Mouse (Mus musculus): Measurements from ENCODE around the gene Gpr3.

Gpr3 gene

DNA sequence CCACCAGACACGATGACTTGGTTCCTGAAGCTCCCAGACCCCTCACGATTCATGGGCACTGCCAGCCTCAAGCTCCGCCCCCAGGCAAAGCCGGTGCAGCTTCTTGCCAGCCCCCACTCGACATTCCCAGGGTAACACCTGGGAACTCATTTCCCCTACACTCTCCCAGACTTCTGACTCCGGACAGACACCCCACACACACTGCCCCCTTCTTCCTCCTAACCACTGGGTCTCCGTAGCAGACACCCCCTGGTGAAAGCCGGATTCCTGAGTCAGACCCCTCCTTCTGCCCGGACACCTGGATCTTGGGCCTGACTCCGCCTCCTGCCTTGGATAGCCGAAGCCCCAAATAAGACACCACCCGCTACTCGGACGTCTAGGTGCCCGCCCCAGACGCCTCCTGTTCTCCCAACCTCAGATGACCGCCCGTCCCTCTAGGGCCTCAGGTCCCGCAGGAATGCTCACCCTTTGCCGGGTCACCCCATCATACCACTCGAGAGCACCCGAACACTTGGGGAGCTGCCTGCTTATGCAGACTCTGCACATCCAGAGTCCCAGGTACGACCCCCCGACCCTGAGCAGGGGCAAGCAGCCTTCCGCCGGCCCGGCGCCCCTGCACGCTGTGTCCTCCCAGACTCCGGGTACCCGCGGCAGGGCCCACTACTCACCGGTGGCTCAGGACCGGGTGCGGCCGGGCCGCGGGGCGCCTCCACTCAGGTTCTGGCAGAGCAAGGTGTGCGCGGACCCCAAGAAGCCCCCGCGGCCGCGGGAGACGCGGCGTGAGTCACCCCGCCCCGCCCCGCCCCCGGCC lies at the start of gene Gpr3, which contains the start of gene Cd164l2:
TSS of gene Gpr3 (minus strand) at position 786 of the 811 bp plus-strand sequence.
TSS of gene Cd164l2 (plus strand) at position 381 of the 811 bp plus-strand sequence.
- no peak for DNase-seq (ENCODE audit: low read depth, low spot score)

DNA sequence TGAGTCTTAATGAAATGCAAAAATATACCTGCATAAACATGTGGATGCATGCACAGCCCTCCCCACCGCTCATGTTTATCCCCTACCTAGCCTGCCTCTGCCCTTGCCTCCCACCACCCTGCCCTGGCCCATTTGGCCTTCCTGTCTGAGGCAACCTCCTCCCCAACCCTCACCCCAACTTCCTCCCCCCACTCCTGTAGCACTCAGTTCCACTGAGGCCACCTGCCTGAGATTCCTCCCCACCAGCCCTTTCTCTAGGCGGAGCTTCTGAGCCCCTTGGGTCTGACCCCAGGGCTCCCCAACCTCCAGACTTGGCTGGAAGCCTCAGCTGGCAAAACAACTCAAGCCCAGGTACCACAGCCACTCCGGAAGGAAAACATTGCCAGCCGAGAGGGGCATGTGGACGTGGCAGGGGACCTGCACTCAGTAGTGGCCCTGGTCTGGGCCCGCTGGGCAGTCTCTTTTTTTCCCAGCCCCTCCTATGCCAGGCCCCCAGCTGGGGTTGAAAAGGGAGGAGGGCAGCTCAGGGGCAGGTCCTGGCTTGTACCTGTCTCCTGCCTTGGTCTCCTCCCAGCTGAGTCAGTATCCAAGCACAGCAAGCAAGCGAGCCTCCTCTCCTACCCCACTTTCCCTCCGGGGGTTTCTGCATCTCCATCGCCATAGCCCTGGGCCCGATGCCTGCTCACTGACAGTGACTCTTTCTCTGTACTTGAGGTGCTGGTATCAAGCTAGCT lies 49.5 kb upstream of the Gpr3 start:
- DNase-seq (ENCODE audit: low read depth, low spot score): no peak

- no peak for DNase-seq (ENCODE audit: low read depth, low spot score)
These were observed 45.6 kb upstream of the Gpr3 start for GRCm38 (mm10) chr4:133257798-133258408.

DNA sequence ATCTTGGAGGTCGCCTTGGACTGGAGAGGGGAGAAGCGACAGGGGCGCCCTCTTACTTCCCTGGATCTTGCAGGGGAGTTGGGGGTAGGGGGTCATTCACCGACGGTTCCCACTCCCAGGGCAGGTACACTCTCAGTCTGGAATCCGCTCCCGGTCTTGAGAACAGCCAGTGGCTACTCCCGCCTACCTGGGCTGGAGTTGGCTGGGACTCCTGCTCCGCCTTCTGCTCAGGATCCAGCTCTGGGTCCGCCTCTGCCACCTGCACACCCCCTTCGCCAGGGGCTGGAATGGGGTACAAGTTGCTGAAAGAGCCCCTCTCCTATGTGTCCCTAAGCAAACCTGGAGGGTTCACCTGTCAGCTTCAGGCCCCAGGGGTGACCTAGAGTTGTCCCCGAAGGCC lies 44.9 kb upstream of the Gpr3 start:
- DNase-seq (ENCODE audit: low read depth, low spot score): no peak

DNA sequence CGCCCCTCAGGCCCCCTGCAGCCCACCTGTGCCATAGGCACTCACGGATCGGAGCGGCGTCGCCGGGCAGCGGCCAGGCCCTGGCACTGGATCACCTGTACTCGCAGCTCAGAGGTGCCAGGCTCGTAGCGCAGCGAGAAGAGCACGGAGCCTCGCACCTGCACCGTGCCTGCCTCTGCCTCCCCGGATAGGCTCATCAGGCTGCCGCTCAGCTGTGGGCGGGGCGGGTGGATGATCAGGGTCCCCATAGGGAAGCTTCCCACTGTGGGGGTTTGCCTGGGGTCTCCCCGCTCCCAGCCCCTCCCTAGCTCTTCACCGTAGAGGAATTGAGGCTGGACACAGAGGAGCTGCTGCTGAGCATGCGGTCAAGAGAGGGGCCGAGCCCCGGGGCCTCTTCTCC lies 44.5 kb upstream of the Gpr3 start:
- no peak for DNase-seq (ENCODE audit: low read depth, low spot score)

DNA sequence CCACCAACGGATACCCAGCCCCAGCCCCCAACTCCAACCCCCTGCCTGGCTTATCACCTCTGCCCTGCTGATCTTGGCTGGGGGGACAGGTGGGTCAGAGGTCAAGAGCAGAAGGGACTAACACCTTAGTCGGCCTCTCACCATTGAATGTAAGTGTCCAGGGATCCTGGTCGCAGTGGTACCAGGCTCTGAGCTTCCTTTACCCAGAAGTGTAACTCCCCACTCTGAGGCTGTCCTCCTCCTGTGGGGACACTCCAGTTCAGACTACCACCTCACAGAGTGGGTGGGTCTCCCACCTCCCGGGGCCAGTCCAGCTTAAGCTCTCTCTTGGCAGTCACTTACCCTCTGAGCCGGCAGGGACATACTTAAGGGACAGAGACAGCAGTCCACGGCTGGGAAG lies 43.1 kb upstream of the Gpr3 start:
- DNase-seq (ENCODE audit: low read depth, low spot score): no peak

DNA sequence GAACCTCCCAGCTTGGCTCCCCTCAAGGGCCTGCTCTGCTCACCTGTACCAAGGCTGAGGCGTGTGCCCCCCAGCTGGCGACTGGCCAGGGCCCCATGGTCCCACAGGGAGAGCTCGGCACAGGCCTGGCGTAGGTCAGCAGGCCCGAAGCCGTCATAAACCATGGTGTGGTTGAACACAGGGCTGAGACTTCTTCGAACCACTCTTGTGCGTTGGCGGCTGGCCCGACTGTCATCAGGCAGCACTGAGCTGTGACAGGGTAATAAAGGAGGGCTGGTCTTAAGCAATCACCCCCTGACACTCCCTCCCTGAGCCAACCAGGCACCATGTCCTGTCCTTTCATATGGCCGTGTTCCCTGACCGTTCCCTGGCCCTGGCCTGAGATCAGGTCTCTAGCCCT lies 41.1 kb upstream of the Gpr3 start:
- DNase-seq (ENCODE audit: low read depth, low spot score): no peak

GRCm38 (mm10) chr4:133252089-133252488 lies 39.8 kb upstream of the Gpr3 start:
- DNase-seq (ENCODE audit: low read depth, low spot score): no peak

DNA sequence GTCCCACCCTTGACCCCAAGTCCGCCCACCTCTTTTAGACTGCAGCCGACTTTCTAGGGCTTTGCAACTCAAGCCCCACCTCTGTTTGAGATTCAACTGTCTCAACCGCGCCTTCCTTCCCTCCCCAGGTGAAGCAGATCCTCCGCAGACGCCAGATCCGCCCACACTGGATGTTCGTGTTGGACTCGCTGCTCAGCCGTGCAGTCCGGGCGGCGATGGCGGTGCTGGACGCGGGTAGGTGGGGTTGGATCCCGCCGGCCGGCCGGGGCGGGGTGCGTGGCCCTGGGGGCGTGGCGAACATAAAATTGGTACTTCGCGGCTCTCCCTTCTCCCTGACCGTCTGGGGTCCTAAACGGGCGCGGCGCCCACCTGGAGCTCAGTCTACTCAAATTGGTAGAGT lies 38.9 kb upstream of the Gpr3 start:
- no peak for DNase-seq (ENCODE audit: low read depth, low spot score)

DNA sequence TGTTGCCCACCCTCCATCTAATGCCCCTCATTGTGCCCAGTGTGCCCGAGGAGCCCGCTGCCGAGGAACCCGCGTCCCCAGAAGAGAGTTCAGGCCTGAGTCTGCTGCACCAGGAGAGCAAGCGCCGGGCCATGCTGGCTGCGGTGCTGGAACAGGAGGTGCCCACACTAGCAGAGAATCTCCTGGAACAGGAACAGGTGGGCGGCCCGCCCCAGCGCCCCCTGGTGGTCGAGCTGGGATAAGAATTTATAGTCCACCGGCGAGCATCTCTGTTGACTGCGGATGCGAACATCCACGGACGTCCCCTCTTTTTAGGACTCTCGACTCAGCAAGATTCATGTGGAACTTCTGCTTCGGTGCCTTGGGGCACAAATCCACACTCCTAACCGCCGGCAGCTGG lies 38.3 kb upstream of the Gpr3 start:
- no peak for DNase-seq (ENCODE audit: low read depth, low spot score)

DNA sequence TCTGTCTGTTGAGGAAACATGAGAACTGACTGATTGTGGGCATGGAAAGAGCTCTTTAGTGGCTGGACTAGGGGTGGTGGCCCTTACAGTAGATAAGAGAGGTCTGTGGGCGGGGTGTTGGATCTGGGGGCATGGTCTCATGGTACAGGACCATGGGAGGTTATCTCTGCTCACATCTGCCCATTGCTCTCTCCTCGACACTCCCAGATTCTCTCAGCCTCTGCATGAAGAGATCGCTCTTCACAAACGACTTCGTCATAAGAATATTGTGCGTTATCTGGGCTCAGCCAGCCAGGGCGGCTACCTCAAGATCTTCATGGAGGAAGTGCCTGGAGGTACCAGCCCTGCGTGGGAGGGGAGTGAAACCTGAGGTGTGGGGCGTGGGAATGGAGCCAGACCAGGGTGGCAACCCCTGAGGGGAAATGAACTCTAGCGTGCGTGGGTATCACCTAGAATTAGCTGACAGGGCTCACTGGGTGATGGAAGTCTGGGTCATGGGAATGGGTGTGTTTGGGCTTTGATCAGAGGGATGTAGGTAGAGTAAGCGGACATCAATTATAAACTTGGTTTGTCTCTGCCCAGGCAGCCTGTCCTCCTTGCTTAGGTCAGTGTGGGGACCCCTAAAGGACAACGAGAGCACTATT lies 35.6 kb upstream of the Gpr3 start:
- no peak for DNase-seq (ENCODE audit: low read depth, low spot score)

DNA sequence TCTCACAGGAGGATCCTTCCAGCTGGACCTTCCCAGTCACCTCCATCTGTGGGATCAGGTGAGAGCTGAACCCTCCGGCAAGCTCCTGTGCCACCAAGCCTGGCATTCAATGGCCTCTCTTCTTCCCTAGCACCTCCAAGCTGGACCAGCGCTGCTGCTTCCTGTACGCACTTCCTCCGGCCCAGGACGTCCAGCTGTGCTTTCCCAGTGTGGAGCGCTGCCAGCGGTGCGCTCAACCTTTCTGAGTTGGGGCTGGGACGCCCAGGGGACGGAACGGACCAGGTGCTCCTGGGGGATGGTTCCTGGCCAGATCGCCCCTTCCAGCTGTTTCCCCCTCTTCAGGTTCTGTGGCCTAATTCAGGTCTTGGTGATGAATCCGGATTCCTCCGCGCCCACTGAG lies 34.7 kb upstream of the Gpr3 start:
- no peak for DNase-seq (ENCODE audit: low read depth, low spot score)

DNA sequence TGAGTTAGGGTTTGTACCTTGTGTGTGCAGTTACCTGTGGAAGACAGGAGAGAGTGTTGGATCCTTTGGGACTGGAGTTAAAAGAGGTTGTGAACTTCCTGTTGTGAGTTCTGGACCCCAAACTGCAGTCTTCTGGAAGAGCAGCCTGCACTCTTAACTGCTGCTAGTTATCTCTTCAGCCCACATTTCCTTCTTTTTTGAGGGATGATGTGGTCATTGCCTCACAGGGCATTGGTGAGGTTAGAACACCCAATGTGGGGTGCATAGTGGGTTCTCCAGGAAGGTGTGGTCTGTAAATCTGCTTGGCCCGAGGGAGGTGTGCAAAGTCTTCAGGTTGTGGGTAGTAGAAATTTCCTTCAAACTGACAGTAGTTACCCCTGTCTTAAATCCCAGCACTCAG lies 32.0 kb upstream of the Gpr3 start:
- DNase-seq (ENCODE audit: low read depth, low spot score): no peak

GRCm38 (mm10) chr4:133243538-133243937 lies 31.2 kb upstream of the Gpr3 start:
- no peak for DNase-seq (ENCODE audit: low read depth, low spot score)

- no peak for DNase-seq (ENCODE audit: low read depth, low spot score)
These were observed 30.4 kb upstream of the Gpr3 start for GRCm38 (mm10) chr4:133242710-133243109.

GRCm38 (mm10) chr4:133241910-133242309 lies 29.6 kb upstream of the Gpr3 start:
- no peak for DNase-seq (ENCODE audit: low read depth, low spot score)

GRCm38 (mm10) chr4:133240934-133241908 lies 28.9 kb upstream of the Gpr3 start:
- peak; percentile 59 for DNase-seq (ENCODE audit: low read depth, low spot score)

DNA sequence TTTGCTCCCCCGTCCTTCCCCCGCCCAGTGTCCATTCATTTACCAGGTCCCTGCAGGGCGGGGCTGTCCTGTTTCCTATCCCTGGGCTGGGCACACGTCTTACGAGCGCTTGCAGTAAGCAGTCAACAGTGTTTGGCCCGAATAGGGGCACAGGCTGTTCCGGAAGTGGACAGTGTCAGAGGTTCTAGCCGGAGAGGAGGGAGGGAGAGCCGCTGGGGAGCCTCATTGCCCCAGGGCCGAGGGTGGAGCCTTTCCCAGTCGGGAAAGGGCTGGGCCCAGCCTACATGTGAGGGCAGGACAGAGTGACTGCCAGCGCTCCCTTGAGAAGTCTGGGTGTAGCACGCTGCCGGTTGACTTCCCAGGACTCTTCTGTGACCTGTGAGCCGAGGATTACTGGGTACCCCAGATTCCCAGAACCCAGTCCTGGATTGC lies 28.2 kb upstream of the Gpr3 start, which contains the start of gene Map3k6:
TSS of gene Map3k6 (plus strand) at position 329 of the 432 bp plus-strand sequence.
- no peak for DNase-seq (ENCODE audit: low read depth, low spot score)

DNA sequence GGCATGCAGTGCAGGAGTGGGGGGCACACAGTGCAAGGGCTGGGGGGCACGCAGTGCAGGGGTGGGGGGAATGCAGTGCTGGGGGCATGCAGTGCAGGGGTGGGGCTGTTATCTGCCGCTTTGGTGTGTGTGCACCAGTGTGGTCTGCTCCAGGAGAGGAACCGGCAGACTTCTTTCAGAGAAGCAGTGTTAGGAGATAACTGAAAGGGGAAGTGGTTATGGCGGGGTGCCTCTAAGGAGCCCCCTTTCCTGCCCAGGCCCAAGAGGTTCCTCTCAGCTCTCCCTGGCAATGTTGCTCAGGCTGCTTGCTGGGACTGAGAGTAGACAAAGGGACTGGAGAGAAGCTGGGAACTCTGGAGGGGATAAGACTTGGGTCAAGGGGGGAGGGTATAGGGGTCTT lies 25.6 kb upstream of the Gpr3 start:
- DNase-seq (ENCODE audit: low read depth, low spot score): no peak

GRCm38 (mm10) chr4:133235415-133235814 lies 23.1 kb upstream of the Gpr3 start:
- DNase-seq (ENCODE audit: low read depth, low spot score): no peak

GRCm38 (mm10) chr4:133234771-133235170 lies 22.4 kb upstream of the Gpr3 start:
- no peak for DNase-seq (ENCODE audit: low read depth, low spot score)
